Comparison of ENCODE assay signal across 12 mouse cellular contexts in the genomic region with DNA sequence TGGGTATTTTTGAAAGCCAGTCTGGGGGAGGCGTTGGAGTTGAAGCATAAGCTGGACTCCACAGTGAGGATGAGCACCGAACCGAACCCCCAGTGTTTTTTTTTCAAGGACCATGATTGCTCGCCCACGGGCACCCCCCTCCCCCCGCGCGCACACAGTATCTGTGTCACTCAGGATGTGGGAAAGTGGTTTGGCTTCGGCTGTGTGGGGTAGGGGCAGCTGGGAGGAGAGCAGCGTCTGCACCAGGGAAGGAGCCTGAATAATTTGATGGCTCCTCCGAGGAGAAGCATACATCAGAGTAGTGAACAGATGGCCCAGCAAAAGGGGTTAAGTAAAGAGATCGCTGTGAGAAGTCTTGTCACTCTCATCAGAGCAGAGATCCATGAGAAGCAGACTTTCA.
A peak's percentile ranks its signal among the peaks of the same experiment; 100 is the strongest.
DNase-seq lines count a peak whose midpoint lies in the region; ATAC-seq and TF ChIP-seq lines count a peak whose summit lies in the region.
"Had no signal": no experiment of that assay in that cellular context is flagged by ENCODE, and none has a peak within 500 bp of the region (broad histone marks: within the 10 kb centered on the region; RNA-seq: fewer than 3 reads in every experiment).

No protein-coding gene starts in this region.

- intact Hi-C loops in left cerebral cortex, adult 2 months (cut with DNase I) = loop anchor here (1.0 to 2.0 kb wide), 4 partner anchors 63 to 121 kb away; no protein-coding TSS in a partner anchor
- intact Hi-C loops in left cerebral cortex, postnatal 14 days (cut with DNase I) = loop anchor here (5.0 kb wide), 1 partner anchor 169 kb away; no protein-coding TSS in a partner anchor

- no peak overlapping the region for H3K4me3 ChIP-seq in left cerebral cortex, adult 2 months
- no peak overlapping the region for H3K4me3 ChIP-seq in embryonic facial prominence, embryonic 14.5 days (ENCODE audit: low read depth, low read length)
- H3K4me3 ChIP-seq: embryonic facial prominence, embryonic 12.5 days had no signal

- TF ChIP-seq CTCF in left cerebral cortex, adult 2 months (IDR thresholded peaks at IDR 0.05) = no peak

- no peaks in the 10 kb centered on the region for H3K9me3 ChIP-seq in embryonic facial prominence, embryonic 14.5 days (ENCODE audit: control insufficient read depth, low read length)
- H3K9me3 ChIP-seq: embryonic facial prominence, embryonic 12.5 days had no signal

- H3K4me2 ChIP-seq in embryonic facial prominence, embryonic 14.5 days (ENCODE audit: low read depth, low read length) = 0 out of 2 replicates have a peak overlapping the region, but pooled peaks have one; percentile 5

- H3K9ac ChIP-seq in embryonic facial prominence, embryonic 14.5 days (ENCODE audit: low read depth, low read length) = no peak overlapping the region
- H3K9ac ChIP-seq: embryonic facial prominence, embryonic 12.5 days had no signal

- no peaks in the 10 kb centered on the region for H3K36me3 ChIP-seq in embryonic facial prominence, embryonic 14.5 days (ENCODE audit: control insufficient read depth, insufficient read depth, low read length)
- H3K36me3 ChIP-seq: embryonic facial prominence, embryonic 12.5 days had no signal

- peak overlapping the region; percentile 67; the same call in 1 of the 2 replicates for H3K27ac ChIP-seq in left cerebral cortex, adult 2 months
- H3K27ac ChIP-seq in embryonic facial prominence, embryonic 14.5 days (replicated peaks; ENCODE audit: low read depth, low read length) = no peak overlapping the region
- H3K27ac ChIP-seq: embryonic facial prominence, embryonic 12.5 days had no signal

- peaks cover 19% of the 10 kb centered on the region; the same call in 1 of the 2 replicates for H3K27me3 ChIP-seq in embryonic facial prominence, embryonic 14.5 days (replicated peaks; ENCODE audit: control insufficient read depth, insufficient read depth, low read length)

- peaks cover 7% of the 10 kb centered on the region for H3K4me1 ChIP-seq in embryonic facial prominence, embryonic 14.5 days (ENCODE audit: control insufficient read depth, insufficient read depth, low read length)

- WGBS in embryonic facial prominence, embryonic 14.5 days = 34% methylated on average over 12 of the region's 12 CpGs

- ATAC-seq in embryonic facial prominence, embryonic 14.5 days (ENCODE audit: low read depth) = no peak
- ATAC-seq in inflammation-experienced regulatory T-cells, adult 6 months = peak; percentile 63
- no peak for ATAC-seq in megakaryocyte progenitor cell, adult 5-6 weeks (replicated peaks; ENCODE audit: poor library complexity)

- no peak for DNase-seq in left cerebral cortex, adult 2 months (ENCODE audit: extremely low spot score in 1 of 2, low spot score in 2 of 2)
- DNase-seq in left cerebral cortex, postnatal 14 days (ENCODE audit: low spot score in 2 of 2) = no peak
- DNase-seq in embryonic facial prominence, embryonic 14.5 days (ENCODE audit: low spot score) = no peak
- peak; percentile 71 for DNase-seq in thymus, postnatal 14 days
- DNase-seq in gastrocnemius, adult 18-20 months (ENCODE audit: low spot score) = no peak
- DNase-seq in lung, postnatal 36 days = no peak
- DNase-seq: gastrocnemius, postnatal 36 days; liver; lung, postnatal 4 days had no signal
